Mouse (Mus musculus) E14TG2a.4 (cell line): ENCODE measurements around the gene Mpv17.

ENCODE experiments used
- CTCF ChIP-seq: conservative IDR thresholded peaks from 2 replicates; pipeline ENCODE4 v1.5.1; 2014; ENCODE audit warnings: low read length
- NANOG ChIP-seq: IDR thresholded peaks from 2 replicates; pipeline ENCODE4 v1.6.1; 2014; ENCODE audit warnings: borderline replicate concordance, low read length, mixed read lengths
- POU5F1 ChIP-seq: IDR thresholded peaks from 2 replicates; pipeline ENCODE4 v1.6.1; 2014; ENCODE audit warnings: low read length, borderline replicate concordance

GRCm38 (mm10) chr5:31195671-31196070 is 41.6 kb upstream of the Mpv17 start:
- TF ChIP-seq CTCF (no peak), POU5F1 (no peak), NANOG (no peak)
